Comparison of ENCODE assay signal across 14 mouse cellular contexts in genomic region chr10:27990359-27991056, GRCm38 (mm10).
DNase-seq lines count a peak whose midpoint lies in the region; ATAC-seq and TF ChIP-seq lines count a peak whose summit lies in the region.
"Had no signal": no experiment of that assay in that cellular context is flagged by ENCODE, and none has a peak within 500 bp of the region (broad histone marks: within the 10 kb centered on the region; RNA-seq: fewer than 3 reads in every experiment).

No protein-coding gene starts in this region.

- no peak overlapping the region for H3K9ac ChIP-seq in liver, embryonic 12.5 days
- H3K9ac ChIP-seq: liver, postnatal 0 days had no signal

- no peaks in the 10 kb centered on the region for H3K27me3 ChIP-seq in liver, embryonic 12.5 days (replicated peaks)

- ATAC-seq in frontal cortex, adult (ENCODE audit: low TSS enrichment), result peak; percentile 27; the same call in 1 of the 2 replicates
- no peak for ATAC-seq in liver, embryonic 12.5 days
- ATAC-seq: liver, postnatal 0 days had no signal

- H3K27ac ChIP-seq in liver, embryonic 12.5 days, result no peak overlapping the region

- H3K4me3 ChIP-seq in lung, adult 2 months (replicated peaks; ENCODE audit: extremely low read depth, low read depth, low read length), result no peak overlapping the region
- no peak overlapping the region for H3K4me3 ChIP-seq in liver, embryonic 12.5 days

- no peak overlapping the region for H3K4me2 ChIP-seq in liver, embryonic 12.5 days

- no peaks in the 10 kb centered on the region for H3K36me3 ChIP-seq in liver, embryonic 12.5 days

- no peaks in the 10 kb centered on the region for H3K9me3 ChIP-seq in liver, embryonic 12.5 days (replicated peaks)

- no peak for DNase-seq in frontal cortex, adult 2 months (ENCODE audit: extremely low spot score in 1 of 2, low spot score in 1 of 2)
- DNase-seq in right cerebral cortex, postnatal 4 days, result peak; percentile 7
- DNase-seq in right cerebral cortex, postnatal 25 days, result no peak
- peak; percentile 3 to 15 for DNase-seq in heart, postnatal 36 days
- DNase-seq in yolk sac, embryonic 10.5 days (ENCODE audit: low spot score), result no peak
- no peak for DNase-seq in lung, adult 2 months
- DNase-seq: B cell, adult 2 months; cerebellum, adult 2 months; gastrocnemius, postnatal 10 days; kidney, postnatal 10 days; liver, postnatal 0 days; thymus, adult 18-20 months had no signal

- no peak for TF ChIP-seq CTCF in lung, adult 2 months (IDR thresholded peaks at IDR 0.05; ENCODE audit: insufficient read depth, low read length)

- intact Hi-C loops in heart, postnatal 36 days (cut with DNase I), result no loop called here

- 81% methylated on average over 11 of the region's 11 CpGs for WGBS in lung, adult 2 months
- 61% methylated on average over 11 of the region's 11 CpGs for WGBS in liver, embryonic 12.5 days (ENCODE audit: insufficient replicate concordance)

- no peaks in the 10 kb centered on the region for H3K4me1 ChIP-seq in lung, adult 2 months (ENCODE audit: control insufficient read depth, insufficient read depth, low read length)
- no peaks in the 10 kb centered on the region for H3K4me1 ChIP-seq in liver, embryonic 12.5 days

- no peak for TF ChIP-seq POLR2A in lung, adult 2 months (IDR thresholded peaks at IDR 0.05; ENCODE audit: borderline replicate concordance, extremely low read depth, low read depth, low read length)

Comparison
In these comparisons a context has a peak if more than half of its experiments do, and no peak if none do; other contexts are left out.
1. DNase-seq: peak in right cerebral cortex, postnatal 4 days (single experiment) and heart, postnatal 36 days (2 of 2); none in frontal cortex, adult 2 months (0 of 2), right cerebral cortex, postnatal 25 days (single experiment), yolk sac, embryonic 10.5 days (single experiment) and lung, adult 2 months (single experiment).